In the genomic region with DNA sequence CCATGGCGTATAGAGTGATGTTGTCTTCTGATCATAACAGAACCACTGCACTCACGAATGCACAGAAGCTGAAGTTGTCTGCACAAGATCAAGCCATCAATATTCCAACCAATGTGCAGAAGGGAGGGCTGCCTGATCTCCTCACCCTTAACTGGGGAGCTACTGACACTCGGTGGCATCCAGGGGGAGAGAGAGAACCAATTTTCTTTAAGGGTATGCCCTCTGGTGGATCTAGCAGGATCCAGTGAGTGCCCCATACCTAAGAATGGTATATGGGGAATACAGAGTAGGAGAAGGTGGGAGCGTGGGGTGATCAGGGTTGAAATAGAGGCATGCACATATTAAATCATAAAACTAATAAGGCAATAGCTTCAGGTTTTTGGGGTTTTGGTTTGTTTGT, we compare ENCODE assay signal across 29 mouse cellular contexts. TPM values are rescaled to one million over a fixed set of nuclear protein-coding genes. Genes with fewer than 3 reads are reported as not detected.
DNase-seq lines count a peak whose midpoint lies in the region; ATAC-seq and TF ChIP-seq lines count a peak whose summit lies in the region.
"Had no signal": no experiment of that assay in that cellular context is flagged by ENCODE, and none has a peak within 500 bp of the region (broad histone marks: within the 10 kb centered on the region; RNA-seq: fewer than 3 reads in every experiment).

No protein-coding gene starts in this region.

- peak; percentile 60 for TF ChIP-seq CTCF in layer of hippocampus, adult 2 months (conservative IDR thresholded peaks at IDR 0.05)
- TF ChIP-seq CTCF in midbrain, postnatal 0 days (IDR thresholded peaks at IDR 0.05): peak; percentile 71
- peak; percentile 49 for TF ChIP-seq CTCF in stomach, postnatal 0 days (IDR thresholded peaks at IDR 0.05; ENCODE audit: low read depth)

- H3K9me3 ChIP-seq in heart, embryonic 10.5 days: no peaks in the 10 kb centered on the region
- H3K9me3 ChIP-seq in midbrain, postnatal 0 days (ENCODE audit: low read length): no peaks in the 10 kb centered on the region
- no peaks in the 10 kb centered on the region for H3K9me3 ChIP-seq in midbrain, embryonic 13.5 days
- H3K9me3 ChIP-seq in stomach, postnatal 0 days (ENCODE audit: control insufficient read depth, low read length): no peaks in the 10 kb centered on the region
- H3K9me3 ChIP-seq: embryonic facial prominence, embryonic 13.5 days; forebrain, embryonic 10.5 days; heart, embryonic 15.5 days; hindbrain, embryonic 12.5 days; liver, embryonic 13.5 days; lung, embryonic 15.5 days; midbrain, embryonic 15.5 days; stomach, embryonic 15.5 days had no signal

- H3K4me2 ChIP-seq in midbrain, postnatal 0 days (ENCODE audit: low read depth, low read length, poor library complexity, severe bottlenecking): no peak overlapping the region
- H3K4me2 ChIP-seq in midbrain, embryonic 13.5 days (replicated peaks): no peak overlapping the region
- no peak overlapping the region for H3K4me2 ChIP-seq in stomach, postnatal 0 days (replicated peaks; ENCODE audit: low read depth)
- H3K4me2 ChIP-seq: embryonic facial prominence, embryonic 13.5 days; heart, embryonic 15.5 days; hindbrain, embryonic 12.5 days; liver, embryonic 13.5 days; lung, embryonic 15.5 days; midbrain, embryonic 15.5 days; stomach, embryonic 15.5 days had no signal

- H3K9ac ChIP-seq in midbrain, postnatal 0 days (replicated peaks; ENCODE audit: low read length, poor library complexity, severe bottlenecking): no peak overlapping the region
- H3K9ac ChIP-seq in midbrain, embryonic 13.5 days (replicated peaks): no peak overlapping the region
- H3K9ac ChIP-seq in stomach, postnatal 0 days (ENCODE audit: low read length): no peak overlapping the region
- H3K9ac ChIP-seq: embryonic facial prominence, embryonic 13.5 days; heart, embryonic 15.5 days; hindbrain, embryonic 12.5 days; liver, embryonic 13.5 days; lung, embryonic 15.5 days; midbrain, embryonic 15.5 days; stomach, embryonic 15.5 days had no signal

- no peak overlapping the region for H3K27ac ChIP-seq in heart, embryonic 10.5 days
- no peak overlapping the region for H3K27ac ChIP-seq in layer of hippocampus, adult 2 months
- H3K27ac ChIP-seq in midbrain, postnatal 0 days (ENCODE audit: low read depth, low read length): no peak overlapping the region
- no peak overlapping the region for H3K27ac ChIP-seq in midbrain, embryonic 13.5 days
- H3K27ac ChIP-seq in stomach, postnatal 0 days (replicated peaks): no peak overlapping the region
- H3K27ac ChIP-seq: embryonic facial prominence, embryonic 13.5 days; forebrain, embryonic 10.5 days; heart, embryonic 15.5 days; hindbrain, embryonic 12.5 days; liver, embryonic 13.5 days; lung, embryonic 15.5 days; macrophage; midbrain, embryonic 15.5 days; stomach, embryonic 15.5 days had no signal

- ATAC-seq in midbrain, postnatal 0 days (ENCODE audit: low FRiP score): no peak
- no peak for ATAC-seq in midbrain, embryonic 13.5 days
- ATAC-seq in stomach, postnatal 0 days (ENCODE audit: low FRiP score, low TSS enrichment): no peak
- no peak for ATAC-seq in megakaryocyte, adult 5-6 weeks (ENCODE audit: poor library complexity, severe bottlenecking)
- ATAC-seq: forebrain, embryonic 16.5 days; midbrain, embryonic 15.5 days had no signal

- peaks cover 16% of the 10 kb centered on the region for H3K4me1 ChIP-seq in heart, embryonic 10.5 days
- H3K4me1 ChIP-seq in midbrain, postnatal 0 days (ENCODE audit: insufficient read depth, low read length): peaks cover 11% of the 10 kb centered on the region; the same call in 1 of the 2 replicates
- peaks cover 25% of the 10 kb centered on the region for H3K4me1 ChIP-seq in midbrain, embryonic 13.5 days (replicated peaks)
- no peaks in the 10 kb centered on the region for H3K4me1 ChIP-seq in stomach, postnatal 0 days (replicated peaks; ENCODE audit: control insufficient read depth, insufficient read depth)

- no peak for TF ChIP-seq EP300 in stomach, postnatal 0 days (optimal IDR thresholded peaks at IDR 0.05)

- peaks cover 20% of the 10 kb centered on the region; the same call in 1 of the 2 replicates for H3K27me3 ChIP-seq in heart, embryonic 10.5 days (ENCODE audit: insufficient read depth, poor library complexity, severe bottlenecking)
- no peaks in the 10 kb centered on the region; the same call in 1 of the 2 replicates for H3K27me3 ChIP-seq in midbrain, postnatal 0 days (ENCODE audit: insufficient read depth, low read length)
- peaks cover 44% of the 10 kb centered on the region for H3K27me3 ChIP-seq in midbrain, embryonic 13.5 days
- H3K27me3 ChIP-seq in stomach, postnatal 0 days (ENCODE audit: control insufficient read depth, insufficient read depth, low read length): no peaks in the 10 kb centered on the region
- H3K27me3 ChIP-seq: embryonic facial prominence, embryonic 13.5 days; hindbrain, embryonic 12.5 days; lung, embryonic 15.5 days; midbrain, embryonic 15.5 days; stomach, embryonic 15.5 days had no signal

- no peaks in the 10 kb centered on the region for H3K36me3 ChIP-seq in heart, embryonic 10.5 days
- H3K36me3 ChIP-seq in midbrain, postnatal 0 days (ENCODE audit: insufficient read depth, low read length): no peaks in the 10 kb centered on the region
- H3K36me3 ChIP-seq in midbrain, embryonic 13.5 days: no peaks in the 10 kb centered on the region
- no peaks in the 10 kb centered on the region for H3K36me3 ChIP-seq in stomach, postnatal 0 days (ENCODE audit: control insufficient read depth, insufficient read depth, low read length)
- H3K36me3 ChIP-seq: embryonic facial prominence, embryonic 13.5 days; forebrain, embryonic 10.5 days; heart, embryonic 15.5 days; hindbrain, embryonic 12.5 days; liver, embryonic 13.5 days; lung, embryonic 15.5 days; midbrain, embryonic 15.5 days; stomach, embryonic 15.5 days had no signal

- peak; percentile 43 for DNase-seq in heart, embryonic 10.5 days (ENCODE audit: low spot score)
- DNase-seq in heart, adult 11 months: no peak
- DNase-seq in layer of hippocampus, adult 2 months (ENCODE audit: low spot score in 2 of 2): no peak
- no peak for DNase-seq in layer of hippocampus, postnatal 25 days (ENCODE audit: extremely low spot score in 1 of 2, low spot score in 1 of 2)
- peak; percentile 49 for DNase-seq in midbrain, postnatal 0 days (ENCODE audit: low spot score)
- DNase-seq in stomach, postnatal 0 days (ENCODE audit: low spot score): no peak
- DNase-seq: adrenal gland, postnatal 36 days; cerebellum, adult 11 months; cerebellum, adult 9-10 months; heart, postnatal 36 days; kidney, adult 18-20 months; kidney, postnatal 10 days; left cerebral cortex, postnatal 4 days; liver, embryonic 13.5 days; right cerebral cortex, postnatal 25 days; thymus, postnatal 4 days had no signal

- no peak overlapping the region for H3K4me3 ChIP-seq in heart, embryonic 10.5 days
- H3K4me3 ChIP-seq in layer of hippocampus, adult 2 months: no peak overlapping the region
- no peak overlapping the region for H3K4me3 ChIP-seq in midbrain, postnatal 0 days (ENCODE audit: low read depth, low read length)
- H3K4me3 ChIP-seq in midbrain, embryonic 13.5 days (replicated peaks): no peak overlapping the region
- no peak overlapping the region for H3K4me3 ChIP-seq in stomach, postnatal 0 days (ENCODE audit: low read depth, low read length)
- H3K4me3 ChIP-seq: embryonic facial prominence, embryonic 13.5 days; forebrain, embryonic 10.5 days; heart, embryonic 15.5 days; hindbrain, embryonic 12.5 days; liver, embryonic 13.5 days; lung, embryonic 15.5 days; midbrain, embryonic 15.5 days; stomach, embryonic 15.5 days had no signal

- WGBS in heart, embryonic 10.5 days: 55% methylated on average over 4 of the region's 4 CpGs
- WGBS in midbrain, postnatal 0 days: 69% methylated on average over 4 of the region's 4 CpGs
- WGBS in midbrain, embryonic 13.5 days: 61% methylated on average over 4 of the region's 4 CpGs
- WGBS in stomach, postnatal 0 days: 58% methylated on average over 4 of the region's 4 CpGs

RNA-seq across cellular contexts. Expression of a gene that starts 2.2 kb away (rescaled TPM):
- 5.8 and 6.6 TPM in 2 replicates for polyA plus RNA-seq in heart, embryonic 10.5 days (2016; fragmentation: Nextera tagmentation; extraction: Ambion mirVana)
- 100 to 1,000 TPM; 208 to 212 TPM for total RNA-seq in layer of hippocampus, adult 2 months (2021)
- 100 to 1,000 TPM; 200 to 203 TPM for total RNA-seq in layer of hippocampus, postnatal 25 days (2021)
- total RNA-seq in midbrain, postnatal 0 days (2014; rRNA removed): 27.4 and 29.1 TPM in 2 replicates
- polyA plus RNA-seq in midbrain, postnatal 0 days (2015; fragmentation: Nextera tagmentation; extraction: Ambion mirVana): 9.7 and 10.9 TPM in 2 replicates
- polyA plus RNA-seq in midbrain, embryonic 13.5 days (2015; fragmentation: Nextera tagmentation; extraction: Ambion mirVana): 12.3 and 13.1 TPM in 2 replicates
- polyA plus RNA-seq in stomach, postnatal 0 days (2015; fragmentation: Nextera tagmentation; extraction: Ambion mirVana): 2.3 and 2.9 TPM in 2 replicates
- 0.02 TPM in 1 of 2 replicates, not detected in the other for total RNA-seq in megakaryocyte, adult 5-6 weeks (2015)
- total RNA-seq in megakaryocyte, adult 5-6 weeks (2017): not detected in 2 replicates
- total RNA-seq: MEL; neutrophil, adult 5-6 weeks had no signal

Comparison
In these comparisons a context has a peak if more than half of its experiments do, and no peak if none do; other contexts are left out.
1. DNase-seq: peak in heart, embryonic 10.5 days (single experiment) and midbrain, postnatal 0 days (single experiment); none in heart, adult 11 months (single experiment), layer of hippocampus, adult 2 months (0 of 2), layer of hippocampus, postnatal 25 days (0 of 2) and stomach, postnatal 0 days (single experiment).
2. RNA of a gene that starts 2.2 kb away (total RNA-seq): 208 to 212 TPM in layer of hippocampus, adult 2 months, 200 to 203 TPM in layer of hippocampus, postnatal 25 days and 27.4 to 29.1 TPM in midbrain, postnatal 0 days; 0.02 TPM in megakaryocyte, adult 5-6 weeks; every median in the first group is over 10 times any median in the second.
3. Peak in every context shown above with its lines, with median percentiles within 50 percentile points of each other: CTCF ChIP-seq.